Mouse (Mus musculus) cerebellum, adult 11-12 months (tissue): ENCODE measurements around the gene Gm45062.

Experiments used
- DNase-seq: peaks from one replicate; pipeline ENCODE4 v3.0.0; 2022

Gm45062 gene

DNA sequence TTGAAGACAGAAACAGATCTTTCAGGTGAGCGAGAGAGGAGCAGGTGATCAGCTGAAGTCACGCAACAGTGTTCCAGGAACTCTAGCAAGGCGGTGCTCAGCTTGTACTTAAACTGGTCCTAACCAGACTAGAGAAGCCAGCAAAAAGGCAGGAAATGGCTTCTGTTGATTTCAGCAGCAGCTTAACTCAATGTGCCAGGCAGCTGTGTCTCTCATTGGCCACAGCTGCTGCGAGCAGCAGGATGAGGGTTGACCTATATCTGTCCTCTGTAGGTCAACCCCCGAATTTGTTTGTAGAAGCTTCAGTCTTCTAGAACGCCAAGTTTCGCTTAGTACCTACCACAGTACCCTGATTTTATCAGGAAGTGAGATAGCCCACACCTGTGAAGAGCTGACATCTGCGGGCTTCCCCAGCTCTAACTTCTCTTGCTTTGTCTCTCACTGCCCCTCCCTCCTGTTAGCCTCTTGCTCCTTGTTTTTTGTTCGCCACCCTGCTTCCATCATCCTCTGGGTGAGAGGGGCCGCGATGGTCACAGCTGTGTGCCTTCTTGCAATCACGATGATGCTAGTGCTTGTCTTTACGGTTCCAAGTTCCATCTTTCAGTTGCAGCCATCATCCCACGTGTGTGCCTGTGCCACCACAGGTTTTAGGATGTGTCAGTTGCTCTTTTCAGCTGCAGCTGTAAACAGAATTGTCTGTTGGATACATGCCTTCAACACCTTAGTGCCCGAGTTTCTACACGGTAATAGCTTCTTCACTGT lies 226.3 kb downstream of the Gm45062 start:
- no peak for DNase-seq

DNA sequence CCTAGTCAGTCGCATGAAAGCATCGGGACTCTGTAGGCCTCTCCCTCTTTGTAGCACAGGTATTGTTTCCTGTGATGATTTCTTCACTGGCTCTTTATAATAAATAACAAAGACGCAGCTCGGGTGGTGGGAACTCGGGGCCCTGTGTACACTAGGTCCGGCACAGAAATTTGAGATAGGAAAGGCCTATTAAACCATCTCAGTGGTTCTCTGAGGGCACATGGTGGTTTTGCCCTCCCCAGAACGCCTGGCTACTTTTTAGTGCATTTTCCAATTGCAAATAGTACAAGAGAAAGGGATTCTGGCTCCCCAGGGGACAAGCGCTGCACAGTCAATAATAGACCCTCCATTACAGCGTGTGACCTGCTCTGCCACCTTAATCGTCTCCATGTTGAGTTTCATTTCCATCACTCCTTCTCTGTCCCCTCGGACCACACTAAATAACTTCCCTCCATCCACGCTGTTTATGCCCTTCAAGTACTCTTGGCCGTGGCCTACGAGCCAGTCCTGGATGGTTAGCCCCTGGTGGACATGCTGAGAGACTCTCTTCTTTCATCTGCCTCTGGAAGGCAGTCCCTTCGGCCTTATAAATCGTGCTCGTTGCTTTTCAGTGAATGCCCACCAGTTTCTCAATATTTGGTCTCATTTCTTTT lies 227.3 kb downstream of the Gm45062 start:
- no peak for DNase-seq

DNA sequence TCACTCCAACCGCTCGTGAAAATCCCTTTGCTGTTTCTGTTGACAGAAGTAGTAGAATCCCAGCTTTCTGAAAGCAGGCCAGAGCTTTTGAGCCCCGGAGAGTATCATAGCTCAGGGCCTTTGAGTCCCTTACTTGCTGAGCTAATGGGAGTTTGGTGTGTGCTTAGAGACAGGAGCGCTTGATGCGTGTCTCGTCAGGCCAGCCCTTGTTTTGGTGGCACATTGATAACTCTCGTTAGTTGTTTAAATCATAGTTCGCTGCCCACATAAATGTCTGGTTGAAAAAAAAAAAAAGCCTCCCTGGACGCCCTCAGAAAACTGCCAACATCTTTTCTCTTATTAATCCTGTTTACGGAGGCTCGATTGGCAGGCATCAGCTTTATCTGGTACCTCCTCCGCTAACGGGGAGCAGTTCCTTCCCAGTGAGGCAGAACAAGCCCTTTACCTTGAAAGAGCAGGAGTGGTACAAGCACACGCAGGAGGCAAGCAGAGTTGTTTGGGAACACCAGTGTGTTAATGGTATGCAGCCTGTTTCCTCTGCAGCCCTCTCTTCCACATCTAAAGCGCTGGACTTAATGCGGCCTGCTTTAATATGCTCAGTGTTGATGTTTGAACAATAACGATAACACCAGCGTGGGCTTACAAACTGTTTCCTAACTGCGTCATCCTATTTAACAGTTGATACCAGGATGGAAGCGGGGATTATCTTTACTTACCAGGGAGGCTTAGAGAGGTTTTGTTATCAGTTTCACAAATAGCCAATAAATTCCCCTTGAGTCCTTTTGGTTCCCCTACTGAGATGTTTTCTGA lies 228.0 kb downstream of the Gm45062 start:
- DNase-seq = no peak

DNA sequence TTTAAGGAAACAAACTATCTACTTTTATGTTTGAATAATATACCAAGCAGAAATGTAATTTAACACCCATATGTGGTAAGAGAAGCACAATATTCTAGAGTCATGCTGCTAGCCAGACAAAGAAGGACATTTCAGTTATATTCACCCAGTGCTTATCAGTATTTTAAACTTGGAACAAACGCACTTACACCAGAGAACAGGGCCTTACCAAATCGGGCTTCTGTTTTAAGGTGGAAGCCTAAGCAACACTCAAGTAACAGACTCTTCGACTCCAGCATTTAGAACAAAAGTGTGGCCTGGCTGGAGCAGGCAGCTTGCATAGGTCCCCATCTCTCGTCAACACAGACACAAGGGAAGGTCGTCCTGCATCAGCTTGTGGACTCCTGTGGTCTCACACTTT lies 229.0 kb downstream of the Gm45062 start:
- DNase-seq = no peak

DNA sequence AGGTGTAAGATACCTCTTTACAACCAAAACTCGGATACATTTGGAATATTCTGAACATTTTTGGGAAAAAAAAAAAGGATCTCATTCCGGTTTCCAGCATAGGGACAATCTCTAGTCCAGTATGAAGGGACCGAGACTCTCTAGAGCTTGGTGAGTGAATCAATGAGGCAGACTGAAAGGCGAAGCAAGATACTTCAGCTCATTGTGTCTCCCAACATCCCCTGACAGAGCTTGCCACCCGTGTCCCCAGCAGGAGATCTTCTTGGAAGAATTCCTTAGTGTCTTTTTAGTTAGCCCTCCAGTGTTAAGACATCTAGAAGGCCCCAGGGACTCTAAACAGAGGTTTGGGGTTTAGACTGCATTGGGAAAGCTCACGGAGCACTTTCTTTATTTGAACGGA lies 230.0 kb downstream of the Gm45062 start:
- no peak for DNase-seq

DNA sequence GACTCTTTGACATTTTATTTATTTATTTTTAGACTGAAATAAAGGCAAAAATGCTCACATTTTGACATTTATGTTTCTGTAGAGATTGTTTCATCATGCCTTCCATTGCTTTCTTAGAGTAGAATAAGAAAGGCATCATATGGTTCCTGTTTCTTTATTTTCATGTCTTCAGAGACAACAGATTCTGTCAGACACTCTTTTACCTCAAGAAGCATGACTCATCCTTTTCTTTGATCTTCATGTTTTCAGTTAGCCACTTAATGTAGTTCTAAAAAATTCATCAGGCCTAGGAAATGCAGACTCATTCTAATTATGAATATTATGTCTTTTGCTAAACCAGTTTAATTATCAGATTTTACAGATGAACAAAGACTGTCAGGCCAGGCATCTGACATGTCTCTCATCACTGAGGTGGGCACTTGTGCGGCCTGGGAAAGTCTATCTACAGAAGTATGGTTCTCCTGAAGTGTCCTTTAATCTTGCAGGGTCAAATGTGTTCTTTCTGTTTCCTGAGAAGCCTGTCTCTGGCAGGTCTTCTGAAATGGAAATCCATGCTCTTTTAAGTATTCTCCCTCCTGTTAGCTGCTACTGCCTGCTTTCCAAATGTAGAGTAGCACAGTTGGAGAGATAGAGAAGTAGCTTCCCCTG lies 230.8 kb downstream of the Gm45062 start:
- DNase-seq = no peak

DNA sequence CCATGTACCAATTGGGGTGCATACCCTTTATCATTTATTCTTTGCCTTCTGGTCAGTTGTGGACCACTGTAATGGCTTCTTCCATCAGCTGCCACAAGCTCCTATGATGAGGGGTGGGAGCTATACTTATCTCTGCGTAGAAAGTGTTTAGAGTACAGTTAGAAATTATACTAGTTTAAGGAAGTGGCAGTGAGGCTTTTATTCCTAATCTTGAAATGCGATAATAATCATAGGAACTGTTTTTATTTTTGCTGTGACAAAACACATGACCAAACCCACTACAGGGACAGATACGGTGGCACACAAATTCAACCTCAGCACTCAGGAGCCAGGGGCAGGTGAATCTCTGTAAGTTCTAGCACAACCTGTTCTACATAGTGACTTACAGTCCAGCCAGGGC lies 233.0 kb downstream of the Gm45062 start:
- no peak for DNase-seq

DNA sequence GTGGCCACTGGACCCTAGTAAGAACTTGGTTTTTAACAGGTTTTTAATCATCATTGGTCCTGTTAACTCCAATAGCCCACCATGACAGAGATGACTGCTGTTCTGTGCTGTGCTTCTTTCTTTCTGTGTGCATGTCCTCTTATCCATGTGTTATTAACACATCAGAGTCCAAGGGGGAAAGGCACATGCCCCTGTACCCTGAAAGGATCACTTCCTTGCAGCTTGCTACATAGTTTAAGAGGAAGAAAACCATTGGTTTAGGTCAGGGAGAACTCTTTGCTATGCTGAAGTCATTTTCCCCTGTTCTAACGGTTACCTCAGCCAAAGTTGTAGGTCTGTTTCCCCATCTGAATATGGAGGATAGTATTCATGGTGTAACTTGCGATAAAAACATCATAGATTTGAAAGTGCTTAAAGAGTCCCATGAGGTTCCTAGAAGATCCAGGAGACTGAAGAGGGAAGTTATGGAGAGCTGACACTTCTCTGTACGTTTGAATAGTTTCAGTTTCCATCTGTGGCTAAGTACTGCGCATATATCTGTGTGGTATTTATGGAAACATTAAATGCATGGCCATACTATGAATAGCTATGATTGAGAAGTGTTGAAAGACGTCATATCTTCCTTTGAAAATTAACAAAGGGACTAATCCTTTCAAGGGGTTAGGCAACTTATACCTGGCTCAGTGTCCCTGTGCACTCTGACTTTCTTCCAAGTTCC lies 236.0 kb downstream of the Gm45062 start:
- no peak for DNase-seq

DNA sequence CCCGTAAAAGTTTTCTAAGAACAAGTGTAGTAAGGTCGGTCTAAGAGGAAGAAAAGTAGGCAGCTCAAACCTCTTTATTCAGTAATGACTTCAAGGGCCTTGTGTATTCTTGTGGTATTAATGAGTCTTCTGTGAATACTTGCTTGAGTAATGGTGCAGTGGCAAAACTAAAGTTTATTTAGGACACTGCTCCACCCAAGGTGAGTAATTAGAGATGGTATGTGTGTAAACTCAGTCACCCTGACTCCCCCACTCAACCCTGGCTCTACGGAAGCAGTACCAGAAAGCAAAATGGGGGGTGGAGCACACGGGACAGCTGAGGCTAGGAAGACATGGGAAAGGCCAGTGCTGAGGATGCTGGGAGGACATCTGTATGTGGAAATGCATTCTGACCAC lies 236.6 kb downstream of the Gm45062 start:
- no peak for DNase-seq

DNA sequence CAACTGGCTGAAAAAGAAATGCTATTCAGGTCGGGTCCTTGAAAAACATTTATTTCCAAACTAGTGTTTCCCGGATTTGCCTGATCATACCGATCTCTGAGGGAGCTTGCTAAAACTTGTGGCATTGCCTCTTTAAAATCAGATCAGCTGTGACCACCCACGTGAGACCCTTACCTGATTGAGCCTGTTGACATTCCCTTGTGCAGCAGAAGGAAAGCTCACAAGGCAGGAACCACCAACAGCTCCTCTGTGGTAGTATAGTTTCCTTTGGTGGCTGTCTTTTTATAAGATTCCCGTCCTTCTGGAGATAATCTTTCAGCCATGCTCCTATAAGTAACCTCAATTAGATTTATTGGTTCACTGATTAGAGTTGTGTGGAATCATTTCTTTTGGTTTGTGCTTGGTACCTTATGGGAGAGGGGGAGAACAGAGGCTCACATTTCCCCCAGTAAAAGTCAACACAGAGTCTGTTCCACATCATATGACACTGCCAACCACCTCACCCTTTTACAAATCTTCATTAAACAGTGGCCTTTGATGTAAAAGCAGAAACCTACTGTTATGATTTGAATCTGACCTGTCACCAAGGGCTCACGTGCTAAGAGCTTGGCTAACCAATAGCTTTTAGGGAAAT lies 238.1 kb downstream of the Gm45062 start:
- DNase-seq = no peak

DNA sequence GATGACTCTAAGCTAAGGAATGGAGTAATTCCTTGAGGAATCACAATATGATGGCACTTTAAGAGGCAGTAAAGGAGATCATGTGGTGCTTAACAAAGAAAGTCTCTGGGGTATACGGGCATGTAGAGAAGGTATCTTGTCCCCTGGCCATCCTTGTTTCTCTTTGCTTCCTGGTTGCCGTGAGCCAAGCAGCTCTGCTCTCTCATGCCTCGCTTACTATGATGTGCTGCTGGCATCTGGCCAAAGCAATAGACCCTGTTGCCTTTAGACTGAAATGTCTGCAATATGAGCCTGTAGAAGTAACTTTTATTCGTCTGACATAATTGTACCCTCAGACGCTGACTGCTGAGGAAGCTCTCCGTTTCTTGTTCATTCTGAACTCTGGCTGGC lies 238.6 kb downstream of the Gm45062 start:
- no peak for DNase-seq

DNA sequence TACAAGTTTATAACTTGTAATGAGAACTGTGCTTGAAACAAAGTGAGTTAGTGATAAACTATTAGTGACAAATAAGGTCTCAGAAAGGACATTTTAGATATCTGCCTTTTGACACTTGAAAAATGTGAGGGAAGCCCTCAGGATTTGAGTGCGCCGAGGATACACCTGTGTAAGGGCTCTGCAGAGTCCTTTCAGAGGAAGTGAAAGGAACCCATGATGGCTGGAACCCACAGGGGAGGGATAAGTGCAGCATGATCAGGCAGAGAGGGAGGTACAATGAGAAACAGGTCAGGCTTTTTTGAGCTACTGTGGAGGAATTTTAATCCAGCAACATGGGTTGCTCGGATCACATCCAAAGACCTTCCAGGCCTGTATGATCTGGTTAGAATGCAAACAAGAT lies 239.7 kb downstream of the Gm45062 start:
- DNase-seq = no peak

DNA sequence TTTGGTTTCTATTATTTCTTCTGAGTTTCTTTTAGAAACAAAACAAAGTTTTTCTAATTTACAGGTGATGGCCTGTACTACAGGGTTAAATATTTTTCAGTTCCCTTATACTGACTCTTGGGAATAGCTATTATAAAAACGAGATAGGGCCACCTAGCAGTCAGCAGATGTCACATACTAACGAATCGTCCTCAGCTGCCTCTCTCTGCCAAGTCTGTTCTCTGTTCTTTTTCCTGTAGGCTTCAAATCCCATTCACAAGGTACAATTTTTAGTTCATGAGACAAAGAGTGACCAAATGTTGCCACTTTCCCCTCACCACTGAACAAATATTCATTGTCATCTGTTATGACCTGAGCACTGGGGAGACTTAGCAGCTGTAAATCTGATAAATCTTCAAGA lies 244.7 kb downstream of the Gm45062 start:
- no peak for DNase-seq

DNA sequence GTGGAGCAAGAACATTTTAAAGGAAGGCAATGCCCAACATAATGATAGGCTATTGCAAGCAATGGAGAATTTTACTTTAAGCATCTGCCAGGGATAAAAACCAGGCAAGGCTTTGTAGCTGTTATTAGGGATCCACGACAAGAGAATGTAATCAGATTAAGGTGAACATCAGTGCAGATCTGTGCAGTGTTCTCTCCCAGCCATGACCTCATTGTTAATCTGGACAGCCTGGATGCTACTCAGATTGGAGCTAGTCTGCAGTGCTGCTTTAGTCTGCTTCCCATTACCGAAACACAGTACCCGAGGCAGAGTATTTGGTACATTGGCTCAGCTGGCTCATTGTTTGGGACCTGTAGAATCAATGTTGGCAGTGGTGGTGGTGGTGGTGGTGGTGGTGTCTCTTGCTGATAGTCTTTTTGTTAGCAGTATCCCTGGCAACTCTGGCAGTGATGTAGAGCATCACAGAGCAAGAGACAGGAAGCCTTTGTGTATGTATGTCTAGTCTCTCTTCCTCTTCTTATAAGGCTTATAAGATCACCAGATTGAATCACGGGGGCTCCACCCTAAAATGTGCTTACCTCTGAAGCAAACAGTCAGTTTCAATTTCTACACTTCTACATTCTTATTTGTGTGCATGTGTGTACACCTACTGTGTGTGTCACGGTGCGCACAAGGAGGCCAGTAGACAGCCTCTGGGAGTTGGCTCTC lies 245.4 kb downstream of the Gm45062 start:
- no peak for DNase-seq

DNA sequence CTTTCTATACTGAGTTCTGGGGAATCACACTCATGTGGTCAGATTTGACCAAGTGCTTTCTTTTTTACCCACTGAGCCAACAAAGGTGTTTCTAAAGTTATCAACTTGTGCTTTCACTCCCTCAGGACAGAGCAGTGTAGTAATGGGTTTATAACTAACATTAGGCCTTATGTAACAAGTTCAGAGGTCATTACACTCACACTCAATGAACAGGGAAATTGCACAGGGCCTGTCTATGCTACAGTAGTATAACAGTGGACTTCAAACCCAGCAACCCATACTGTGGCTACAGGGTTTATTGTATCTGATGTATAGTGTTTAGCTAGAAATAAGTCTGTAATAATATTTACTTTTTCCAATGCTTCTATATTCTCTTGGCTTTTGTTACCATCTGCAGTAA lies 247.4 kb downstream of the Gm45062 start:
- no peak for DNase-seq

DNA sequence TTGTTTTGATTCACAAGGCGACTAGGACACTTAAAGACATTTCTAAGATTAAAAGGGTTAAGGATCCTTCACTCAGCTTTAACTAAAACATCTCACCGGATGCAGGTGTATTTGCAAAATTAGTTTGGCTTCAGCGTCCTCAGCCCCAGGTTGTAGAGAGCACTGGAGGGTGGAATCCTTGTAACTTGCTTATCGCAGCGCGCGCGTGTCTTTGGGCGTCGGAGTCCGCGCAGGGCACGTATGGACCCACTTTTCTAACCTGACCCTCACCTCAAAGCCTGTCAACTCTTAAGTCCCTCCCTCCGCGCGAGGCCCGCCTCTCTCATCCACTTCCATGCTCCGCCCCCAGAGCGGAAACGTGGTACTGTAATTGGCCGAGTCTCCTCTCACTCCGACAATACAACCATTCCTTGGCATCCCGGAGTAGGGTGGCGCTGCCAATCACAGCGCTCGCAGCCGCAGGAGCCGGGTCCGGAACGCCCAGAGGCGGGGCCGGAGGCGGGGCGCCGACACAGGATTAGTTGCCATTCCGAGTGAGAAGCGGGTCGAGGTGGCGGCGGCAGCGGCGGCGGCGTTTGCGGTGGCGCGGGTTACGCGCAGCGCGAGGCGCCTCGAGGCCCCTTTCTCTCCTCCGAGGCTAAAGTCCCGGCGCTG lies 249.8 kb downstream of the Gm45062 start:
- peak; percentile 100 for DNase-seq

DNA sequence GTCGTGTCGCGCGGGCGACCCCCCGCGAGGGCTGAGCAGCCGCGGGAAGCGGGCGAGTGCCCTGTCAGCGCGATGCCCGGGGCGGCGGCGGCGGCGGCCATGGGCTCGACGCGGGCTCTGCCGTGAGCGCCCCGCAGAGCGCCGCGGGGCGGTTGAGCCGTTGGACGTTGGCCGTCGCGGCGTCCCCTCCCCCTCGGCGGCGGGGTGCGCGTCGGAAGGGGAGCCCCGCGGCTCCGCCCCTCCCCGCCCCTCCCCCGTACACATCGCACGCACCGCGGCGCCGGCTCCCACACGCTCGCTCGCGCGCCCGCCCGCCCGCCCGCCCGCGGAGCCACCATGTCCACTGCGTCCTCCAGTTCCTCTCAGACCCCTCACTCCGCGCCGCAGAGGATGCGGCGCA lies 250.3 kb downstream of the Gm45062 start, which contains the start of gene Glcci1:
TSS of gene Glcci1 (plus strand) at position 50 of the 400 bp plus-strand sequence.
- no peak for DNase-seq

DNA sequence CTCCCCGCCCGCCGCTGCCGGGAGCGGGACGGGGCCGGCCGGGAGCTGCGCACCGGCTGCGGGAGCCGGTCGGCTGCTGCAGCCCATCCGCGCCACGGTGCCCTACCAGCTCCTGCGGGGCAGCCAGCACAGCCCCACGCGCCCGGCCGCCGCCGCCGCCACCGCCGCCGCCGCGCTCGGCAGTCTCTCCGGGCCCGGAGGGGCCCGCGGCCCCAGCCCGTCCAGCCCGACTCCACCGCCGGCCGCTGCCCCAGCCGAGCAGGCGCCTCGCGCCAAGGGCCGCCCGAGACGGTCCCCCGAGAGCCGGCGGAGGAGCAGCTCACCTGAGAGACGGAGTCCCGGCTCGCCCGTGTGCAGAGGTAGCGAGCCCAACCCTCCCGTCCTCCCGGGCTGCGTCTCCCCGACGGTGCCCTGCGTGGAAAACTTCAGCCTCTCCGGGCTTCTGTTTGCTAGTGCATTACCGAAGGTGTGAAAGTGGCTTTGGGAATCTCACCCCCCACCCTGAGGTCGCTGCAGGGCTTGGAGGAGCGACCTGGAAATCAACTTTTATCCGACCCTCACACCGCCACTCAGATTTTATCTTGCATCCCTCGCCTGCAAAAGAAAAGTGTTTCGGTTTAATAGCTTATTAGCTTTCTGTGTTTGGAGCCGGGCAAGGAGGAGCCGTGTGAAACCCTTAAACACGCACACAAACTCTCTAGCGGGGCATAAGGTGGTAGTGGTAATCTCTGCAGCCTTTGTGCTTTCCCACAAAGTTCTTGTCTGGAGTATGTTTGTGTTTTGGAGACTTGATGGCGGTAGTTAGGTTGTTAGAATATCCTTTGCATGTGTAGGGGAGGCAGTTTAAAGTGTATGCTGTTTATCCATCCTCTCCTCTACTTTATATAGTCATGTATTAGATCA lies 251.0 kb downstream of the Gm45062 start:
- DNase-seq = peak; percentile 71

DNA sequence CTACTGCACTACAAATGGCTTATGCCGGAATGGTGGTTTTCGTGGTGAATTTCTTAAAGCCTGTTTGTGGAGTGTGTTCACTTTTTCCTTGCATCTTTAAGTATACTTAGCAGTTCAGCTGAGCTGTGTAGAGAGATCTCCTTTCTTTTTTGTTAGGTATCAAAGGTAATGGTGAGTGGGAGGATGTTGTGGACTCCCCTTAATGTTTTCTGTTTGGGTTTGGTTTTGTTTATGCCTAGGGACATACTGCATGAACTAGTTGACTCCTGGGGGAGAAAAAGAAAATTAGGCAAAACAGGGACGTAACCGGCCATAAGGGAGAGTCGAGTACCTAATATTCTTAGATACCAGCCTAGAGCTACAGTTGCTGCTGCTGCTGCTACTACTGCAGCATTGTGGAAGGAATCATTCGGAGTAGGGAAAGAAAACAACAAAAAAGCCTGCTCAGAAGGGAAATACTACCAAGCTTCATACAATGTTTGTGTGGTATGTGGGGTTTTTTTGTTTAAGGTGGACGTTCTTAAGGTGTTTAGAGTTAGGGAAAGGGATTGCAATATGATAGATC lies 251.7 kb downstream of the Gm45062 start:
- no peak for DNase-seq
